Mouse (Mus musculus): ENCODE data around the gene Uap1l1.

Uap1l1 gene

GRCm38 (mm10) chr2:25318971-25319773 is 46.3 kb downstream of the Uap1l1 start, which contains the start of gene Grin1:
Gene Grin1, minus strand, starts transcription at chr2:25319187.
- DNase-seq (ENCODE audit: extremely low spot score, low spot score): peak; percentile 71

DNA sequence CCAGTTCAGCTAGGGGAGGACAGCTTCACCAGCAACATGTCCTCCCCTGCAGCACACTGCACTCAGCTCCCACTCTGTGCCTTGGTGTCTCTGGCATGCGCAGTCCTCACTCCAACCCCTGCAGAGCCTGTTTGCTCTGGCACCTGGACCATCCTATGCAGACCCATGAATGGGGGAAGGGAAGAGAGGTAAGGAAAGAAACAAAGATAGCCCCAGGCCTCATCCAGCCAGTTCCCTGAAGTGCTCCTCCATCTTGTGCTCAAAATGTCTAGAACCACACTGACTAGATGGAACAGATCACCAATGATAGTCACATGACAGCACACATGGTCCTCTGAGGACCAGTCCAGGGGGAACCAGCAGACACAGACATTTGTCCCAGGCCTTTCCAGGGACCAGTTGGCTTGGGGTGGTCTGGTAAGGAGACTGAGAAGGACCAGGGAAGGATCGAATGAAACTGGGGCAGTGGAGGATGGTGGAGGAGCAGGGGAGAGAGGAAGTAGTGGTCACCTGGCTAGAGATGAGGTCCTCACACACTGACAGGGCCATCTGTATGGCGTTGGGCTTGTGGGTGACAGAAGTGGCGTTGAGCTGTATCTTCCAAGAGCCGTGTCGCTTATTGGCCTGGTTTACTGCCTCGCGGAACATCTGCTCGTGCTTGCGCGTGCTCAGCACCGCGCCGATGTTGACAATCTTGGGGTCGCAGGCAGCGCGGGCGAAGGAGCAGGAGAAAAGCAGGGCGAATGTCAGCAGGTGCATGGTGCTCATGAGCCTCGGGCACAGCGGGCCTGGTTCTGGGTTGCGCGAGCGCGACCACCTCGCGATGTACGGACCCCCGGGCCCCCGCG is 47.1 kb downstream of the Uap1l1 start:
- DNase-seq (ENCODE audit: extremely low spot score, low spot score): no peak

DNA sequence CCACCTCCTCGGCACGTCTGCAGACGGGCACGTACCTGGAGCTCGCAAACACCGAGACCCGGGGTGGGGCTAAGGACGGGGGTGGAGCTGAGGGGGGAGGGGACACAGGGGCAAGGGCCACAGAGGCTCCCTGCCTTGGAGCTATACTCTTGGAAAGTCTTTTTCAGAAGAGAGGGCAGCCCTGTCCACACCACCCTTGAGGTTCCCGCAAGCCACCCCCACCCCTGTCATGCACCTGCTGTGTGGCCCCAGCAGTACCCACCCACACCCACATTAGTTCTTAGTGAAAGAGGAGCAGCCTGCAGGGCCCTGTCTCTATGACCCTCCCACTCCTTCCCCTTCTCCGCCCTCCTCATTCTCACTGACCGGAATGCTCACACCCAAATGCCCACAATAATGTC is 54.0 kb downstream of the Uap1l1 start:
- no peak for DNase-seq (ENCODE audit: extremely low spot score, low spot score)

- no peak for DNase-seq (ENCODE audit: extremely low spot score, low spot score)
Observed at GRCm38 (mm10) chr2:25310969-25311368, 54.5 kb downstream of the Uap1l1 start.

GRCm38 (mm10) chr2:25310180-25310579 is 55.3 kb downstream of the Uap1l1 start:
- DNase-seq (ENCODE audit: extremely low spot score, low spot score): no peak
